Mouse (Mus musculus) cerebellum, adult 9-11 months (tissue): ENCODE data around the gene Ttll1.
"Not testable (repeated sequence)": the region's sequence is repeated elsewhere in the genome, so short reads cannot be mapped to it uniquely, and the experiment has no call there.

Experiments used
- DNase-seq: peaks from one replicate; pipeline ENCODE4 v3.0.0; 2022

Ttll1 gene

GRCm38 (mm10) chr15:83479818-83480217, 30.9 kb downstream of the Ttll1 start:
- DNase-seq: no peak

GRCm38 (mm10) chr15:83478096-83478495, 32.6 kb downstream of the Ttll1 start:
- DNase-seq: no peak

GRCm38 (mm10) chr15:83476593-83477273, 34.0 kb downstream of the Ttll1 start:
- no peak for DNase-seq

GRCm38 (mm10) chr15:83474466-83474836, 36.2 kb downstream of the Ttll1 start:
- DNase-seq: no peak

- no peak for DNase-seq
Measured at GRCm38 (mm10) chr15:83473832-83474465, 36.7 kb downstream of the Ttll1 start.

GRCm38 (mm10) chr15:83473251-83473650, 37.4 kb downstream of the Ttll1 start:
- DNase-seq: no peak

GRCm38 (mm10) chr15:83471476-83471875, 39.2 kb downstream of the Ttll1 start:
- DNase-seq: no peak

- DNase-seq: no peak
Measured at GRCm38 (mm10) chr15:83470443-83470842, 40.2 kb downstream of the Ttll1 start.

- no peak for DNase-seq
Measured at GRCm38 (mm10) chr15:83469279-83469821, 41.3 kb downstream of the Ttll1 start.

- no peak for DNase-seq
Measured at GRCm38 (mm10) chr15:83467232-83467966, 43.3 kb downstream of the Ttll1 start.

GRCm38 (mm10) chr15:83466331-83466730, 44.4 kb downstream of the Ttll1 start:
- DNase-seq: no peak

- no peak for DNase-seq
Measured at GRCm38 (mm10) chr15:83464905-83465650, 45.6 kb downstream of the Ttll1 start.

GRCm38 (mm10) chr15:83464083-83464904, 46.4 kb downstream of the Ttll1 start, which contains the start of gene Pacsin2:
Gene Pacsin2, minus strand, starts transcription at chr15:83464606.
- peak; percentile 82 for DNase-seq

GRCm38 (mm10) chr15:83463369-83464082, 47.2 kb downstream of the Ttll1 start:
- DNase-seq: no peak

GRCm38 (mm10) chr15:83462349-83462748, 48.3 kb downstream of the Ttll1 start:
- DNase-seq: not testable (repeated sequence)

GRCm38 (mm10) chr15:83460891-83461290, 49.8 kb downstream of the Ttll1 start:
- DNase-seq: no peak

- no peak for DNase-seq
Measured at GRCm38 (mm10) chr15:83457541-83457940, 53.2 kb downstream of the Ttll1 start.

- no peak for DNase-seq
Measured at GRCm38 (mm10) chr15:83455637-83456036, 55.1 kb downstream of the Ttll1 start.

- no peak for DNase-seq
Measured at GRCm38 (mm10) chr15:83455034-83455433, 55.7 kb downstream of the Ttll1 start.

GRCm38 (mm10) chr15:83454419-83454818, 56.3 kb downstream of the Ttll1 start:
- DNase-seq: no peak

GRCm38 (mm10) chr15:83453879-83454278, 56.8 kb downstream of the Ttll1 start:
- no peak for DNase-seq
